Mouse (Mus musculus) MEL (cell line): ENCODE data around the gene Flot2. TPM values are rescaled to one million over a fixed set of nuclear protein-coding genes. Genes with fewer than 3 reads are reported as not detected.
A peak's percentile ranks its signal among the peaks of the same experiment; 100 is the strongest.

Experiments
- DNase-seq: peaks from one replicate; pipeline ENCODE4 v3.0.0; 2011; ENCODE audit warnings: low read depth, low spot score
- H3K27ac ChIP-seq: 2 replicates; pipeline ENCODE4 v1.5.1; 2012; ENCODE audit warnings: low read depth, mild to moderate bottlenecking, control low read depth, low read length, moderate library complexity; ENCODE audit not compliant: control insufficient read depth
- H3K27me3 ChIP-seq, 2 experiments: fragments of 150-350 bp in 1 of 2; sonication (generic) in 1 of 2; 2 replicates each; pipeline ENCODE4 v1.6.1; 2012; ENCODE audit warnings: low read length in 2 of 2, mild to moderate bottlenecking in 2 of 2, improper control_type of control experiment in 1 of 2, moderate library complexity in 1 of 2; ENCODE audit not compliant: insufficient read depth in 2 of 2, control insufficient read depth in 1 of 2
- H3K36me3 ChIP-seq, 2 experiments: 2 replicates each; pipeline ENCODE4 v1.6.1; 2012 to 2014; ENCODE audit warnings: low read length in 2 of 2, improper control_type of control experiment in 1 of 2, inconsistent platforms in 1 of 2, mild to moderate bottlenecking in 1 of 2; ENCODE audit not compliant: insufficient read depth in 2 of 2, control insufficient read depth in 1 of 2
- H3K4me1 ChIP-seq, 2 experiments: fragments of 150-350 bp in 1 of 2; sonication (generic) in 1 of 2; 2 replicates each; pipeline ENCODE4 v1.6.1; 2012; ENCODE audit warnings: low read length in 2 of 2, improper control_type of control experiment in 1 of 2, mild to moderate bottlenecking in 1 of 2; ENCODE audit not compliant: insufficient read depth in 2 of 2, control insufficient read depth in 1 of 2
- H3K4me3 ChIP-seq, 2 experiments: fragments of 150-350 bp in 1 of 2; sonication (generic) in 1 of 2; 2 replicates each; pipeline ENCODE4 v1.5.1; 2012; ENCODE audit warnings: low read depth in 2 of 2, low read length in 2 of 2, mild to moderate bottlenecking in 2 of 2, moderate library complexity in 2 of 2, control low read depth in 1 of 2, improper control_type of control experiment in 1 of 2; ENCODE audit not compliant: control insufficient read depth in 1 of 2, insufficient read depth in 1 of 2
- H3K79me2 ChIP-seq: 2 replicates; pipeline ENCODE4 v1.6.1; 2012; ENCODE audit warnings: mild to moderate bottlenecking, low read length, moderate library complexity; ENCODE audit not compliant: control insufficient read depth, poor library complexity, insufficient read depth
- H3K9ac ChIP-seq: 2 replicates; pipeline ENCODE4 v1.6.1; 2012; ENCODE audit warnings: low read depth, mild to moderate bottlenecking, control low read depth, low read length, moderate library complexity; ENCODE audit not compliant: control insufficient read depth, poor library complexity, severe bottlenecking
- H3K9me3 ChIP-seq: fragments of 150-350 bp; sonication (generic); replicated peaks from 2 replicates; pipeline ENCODE4 v1.6.1; 2012; ENCODE audit warnings: mild to moderate bottlenecking, low read length, improper control_type of control experiment, moderate library complexity; ENCODE audit not compliant: insufficient read depth
- CHD1 ChIP-seq: IDR thresholded peaks from 2 replicates; pipeline ENCODE4 v1.6.1; 2012; ENCODE audit warnings: low read depth, mild to moderate bottlenecking, inconsistent platforms, low read length, improper control_type of control experiment
- E2F4 ChIP-seq: IDR thresholded peaks from 2 replicates; pipeline ENCODE4 v1.6.1; 2011; ENCODE audit warnings: low read depth, low read length, improper control_type of control experiment, borderline replicate concordance
- GATA1 ChIP-seq: IDR thresholded peaks from 2 replicates; pipeline ENCODE4 v1.6.1; 2011; ENCODE audit warnings: low read depth, low read length, improper control_type of control experiment
- JUND ChIP-seq: IDR thresholded peaks from 2 replicates; pipeline ENCODE4 v1.6.1; 2011; ENCODE audit warnings: low read depth, mild to moderate bottlenecking, improper control_type of control experiment, low read length
- MYB ChIP-seq: IDR thresholded peaks from 2 replicates; pipeline ENCODE4 v1.6.1; 2011; ENCODE audit warnings: mild to moderate bottlenecking, low read depth, low read length, improper control_type of control experiment
- POLR2AphosphoS5 ChIP-seq: IDR thresholded peaks from 2 replicates; pipeline ENCODE4 v1.6.1; 2012; ENCODE audit warnings: low read depth, borderline replicate concordance, mild to moderate bottlenecking, inconsistent platforms, low read length, moderate library complexity, mixed read lengths
- RAD21 ChIP-seq: IDR thresholded peaks from 2 replicates; pipeline ENCODE4 v1.6.1; 2011; ENCODE audit warnings: mild to moderate bottlenecking, low read depth, low read length, improper control_type of control experiment
- SIN3A ChIP-seq: IDR thresholded peaks from 2 replicates; pipeline ENCODE4 v1.6.1; 2012; ENCODE audit warnings: low read length, improper control_type of control experiment, inconsistent platforms
- TCF12 ChIP-seq: IDR thresholded peaks from 2 replicates; pipeline ENCODE4 v1.6.1; 2014; ENCODE audit warnings: low read depth, mild to moderate bottlenecking, inconsistent platforms, low read length, improper control_type of control experiment, moderate library complexity
- USF1 ChIP-seq: IDR thresholded peaks from 2 replicates; pipeline ENCODE4 v1.6.1; 2014; ENCODE audit warnings: low read depth, mild to moderate bottlenecking, inconsistent platforms, low read length, improper control_type of control experiment, moderate library complexity
- ZNF384 ChIP-seq: IDR thresholded peaks from 2 replicates; pipeline ENCODE4 v1.6.1; 2012; ENCODE audit warnings: low read depth, mild to moderate bottlenecking, inconsistent platforms, low read length, improper control_type of control experiment
- polyA plus RNA-seq, 2 experiments: library from polyadenylated mRNA; stranded (reverse) in 1 of 2; unstranded in 1 of 2; fragments of >175 nt in 1 of 2; fragments of >200 nt in 1 of 2; gene quantifications; 2 replicates each; pipeline versions ENCODE4 v1.2.1 to v1.2.4; 2012; ENCODE audit warnings: low replicate concordance in 2 of 2, low read depth in 1 of 2; ENCODE audit not compliant: insufficient read length in 2 of 2, insufficient read depth in 1 of 2, missing spikeins in 1 of 2
- total RNA-seq: library from RNA; depleted of rRNA; stranded (reverse); fragments of 300-350 nt; gene quantifications from 2 replicates; pipeline ENCODE4 v1.2.3, GENCODE M21; 2012

Flot2 gene
- total and polyA plus RNA-seq, 3 experiments = 0.08 to 0.15 TPM; not detected in 1

DNA sequence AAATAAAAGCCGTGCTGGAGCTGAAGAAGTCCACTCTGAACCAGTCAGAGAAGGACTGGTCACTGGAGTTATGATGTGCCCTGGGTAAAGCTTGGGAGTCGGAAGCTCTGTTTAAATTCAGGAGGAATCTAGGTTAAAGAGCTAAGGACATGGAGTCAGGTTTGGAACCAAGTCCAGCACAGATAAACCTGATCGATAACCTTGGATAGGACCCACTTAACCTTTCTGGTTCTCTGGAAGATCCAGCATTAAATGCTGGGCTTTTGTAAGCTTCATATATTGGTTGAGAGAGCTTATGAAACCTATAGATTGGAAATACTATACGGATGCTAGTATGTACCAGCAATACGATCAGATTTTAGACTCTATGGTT is 57.4 kb downstream of the Flot2 start:
- H3K4me3 ChIP-seq = peak overlapping the region; percentile 69 to 73
- H3K79me2 ChIP-seq = no peaks in the 10 kb centered on the region
- TF ChIP-seq GATA1 (no peak), USF1 (no peak), ZNF384 (no peak), MYB (no peak), TCF12 (no peak), JUND (no peak), RAD21 (no peak), CHD1 (no peak), POLR2AphosphoS5 (no peak)

DNA sequence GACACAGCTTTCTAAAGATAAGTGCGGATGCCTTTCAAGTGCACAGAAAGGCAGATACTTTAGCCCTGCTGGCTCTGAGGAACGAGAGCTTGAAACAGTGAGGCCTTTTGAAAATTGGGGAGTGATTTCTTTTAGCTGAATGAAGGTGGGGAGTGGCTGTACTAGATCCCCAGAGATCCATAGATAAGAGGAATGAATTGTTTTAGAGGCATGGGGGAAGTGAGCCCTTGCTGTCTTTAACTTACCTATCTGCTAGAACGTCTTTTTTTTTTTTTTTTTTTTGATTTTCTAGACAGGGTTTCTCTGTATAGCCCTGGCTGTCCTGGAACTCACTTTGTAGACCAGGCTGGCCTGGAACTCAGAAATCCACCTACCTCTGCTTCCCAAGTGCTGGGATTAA is 59.3 kb downstream of the Flot2 start:
- peak; percentile 41 for DNase-seq
- Histone ChIP-seq H3K9ac (no peak overlapping the region), H3K36me3 (peaks cover 0 to 27% of the 10 kb centered on the region in 2 experiments; a peak in 2 of 4 replicates), H3K9me3 (no peaks in the 10 kb centered on the region), H3K4me1 (peaks cover 4 to 15% of the 10 kb centered on the region in 2 experiments; a peak in 3 of 4 replicates), H3K27ac (no peak overlapping the region), H3K79me2 (no peaks in the 10 kb centered on the region), H3K27me3 (no peaks in the 10 kb centered on the region), H3K4me3 (peak overlapping the region; percentile 17 to 41; a peak in 3 of 4 replicates)
- TF ChIP-seq E2F4 = no peak
- peak; percentile 63 for TF ChIP-seq GATA1
- peak; percentile 83 for TF ChIP-seq ZNF384
- no peak for TF ChIP-seq POLR2AphosphoS5

More for the DNA sequence above, 57.4 kb downstream of the Flot2 start:
- Histone ChIP-seq H3K9ac (peak overlapping the region; percentile 46), H3K9me3 (no peaks in the 10 kb centered on the region), H3K4me1 (peaks cover 4 to 14% of the 10 kb centered on the region in 2 experiments; a peak in 3 of 4 replicates), H3K36me3 (peaks cover 0 to 27% of the 10 kb centered on the region in 2 experiments; a peak in 2 of 4 replicates), H3K27me3 (no peaks in the 10 kb centered on the region), H3K27ac (no peak overlapping the region)
- no peak for DNase-seq

DNA sequence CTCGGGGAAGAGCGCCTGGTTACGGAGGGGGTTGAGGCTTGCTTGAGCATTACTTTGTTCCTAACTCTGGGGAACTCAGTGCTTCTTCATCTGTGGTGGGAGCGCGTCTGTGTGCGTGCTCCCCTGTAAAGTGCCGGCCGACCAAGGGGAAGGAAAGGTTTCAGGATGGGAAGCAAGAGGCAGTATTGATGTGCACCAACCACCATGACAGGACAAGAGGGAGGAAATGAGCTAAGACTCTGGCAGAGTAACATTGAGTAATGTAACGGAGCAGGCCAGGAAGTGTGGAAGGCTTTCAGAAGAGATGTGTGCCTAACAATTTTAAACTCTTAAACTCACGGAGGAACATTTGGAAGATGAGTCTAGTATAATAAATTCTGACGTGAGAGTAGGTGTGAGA is 63.0 kb downstream of the Flot2 start:
- DNase-seq = no peak
- Histone ChIP-seq H3K4me1 (peaks cover 6 to 20% of the 10 kb centered on the region in 2 experiments), H3K4me3 (no peak overlapping the region), H3K9ac (no peak overlapping the region), H3K27me3 (no peaks in the 10 kb centered on the region), H3K9me3 (no peaks in the 10 kb centered on the region), H3K79me2 (no peaks in the 10 kb centered on the region), H3K27ac (no peak overlapping the region), H3K36me3 (peaks cover 0 to 35% of the 10 kb centered on the region in 2 experiments; a peak in 2 of 4 replicates)
- TF ChIP-seq SIN3A = no peak
